Mouse (Mus musculus): ENCODE data around the gene Wdr90. TPM values are rescaled to one million over a fixed set of nuclear protein-coding genes. Genes with fewer than 3 reads are reported as not detected.
"Not testable (repeated sequence)": the region's sequence is repeated elsewhere in the genome, so short reads cannot be mapped to it uniquely, and the experiment has no call there.

The Wdr90 gene
- polyA plus RNA-seq, 1 experiment: 34.5 TPM

DNA sequence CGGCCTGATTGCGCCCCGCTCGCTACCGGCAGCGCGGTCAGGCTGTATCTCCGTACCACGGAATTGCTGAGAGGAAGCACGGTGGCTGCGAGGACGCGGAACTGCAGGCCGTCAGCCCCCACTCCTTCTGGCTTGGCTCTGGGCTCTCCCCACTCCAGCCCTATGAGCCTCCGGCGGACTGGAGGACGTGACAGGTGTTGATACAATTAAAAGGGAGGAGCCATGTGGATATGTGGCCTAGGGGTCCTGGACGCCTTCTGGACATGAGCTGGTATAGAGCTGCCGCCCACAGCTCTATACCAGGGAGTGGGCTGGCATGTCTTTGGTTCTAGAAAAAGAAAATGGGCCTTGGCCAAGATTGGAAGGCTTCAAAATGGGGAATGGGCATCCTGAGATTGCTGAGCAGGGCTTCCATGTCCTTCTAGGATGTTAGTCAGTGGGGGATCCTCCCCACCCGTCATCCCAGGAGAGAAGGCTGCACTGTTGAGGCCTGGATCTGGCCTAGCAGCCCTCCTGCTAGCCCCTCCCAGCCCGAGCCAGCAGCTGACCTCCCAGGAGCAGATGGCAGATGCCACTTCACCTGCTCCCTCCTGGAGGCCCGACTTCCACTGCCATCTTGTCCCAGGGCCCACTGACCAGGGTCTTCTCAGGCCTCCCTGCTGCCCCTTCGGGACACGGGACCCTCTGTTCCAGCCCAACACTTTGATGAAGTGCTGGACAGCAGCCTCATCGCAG lies 51.5 kb downstream of the Wdr90 start:
- TF ChIP-seq POLR2A (IDR thresholded peaks at IDR 0.05; ENCODE audit: low read depth, low read length): no peak
- no peak for TF ChIP-seq CTCF (IDR thresholded peaks at IDR 0.05; ENCODE audit: extremely low read depth, insufficient read depth, insufficient read length, insufficient replicate concordance)
- H3K4me1 ChIP-seq (ENCODE audit: control insufficient read depth, insufficient read depth, insufficient read length): peaks cover 9% of the 10 kb centered on the region
- peaks cover 19% of the 10 kb centered on the region for H3K27me3 ChIP-seq (ENCODE audit: control insufficient read depth, insufficient read depth, low read length)
- H3K36me3 ChIP-seq (ENCODE audit: control insufficient read depth, insufficient read depth, low read length): no peaks in the 10 kb centered on the region
- H3K27ac ChIP-seq (ENCODE audit: insufficient read depth, low read length): no peak overlapping the region
- no peak for DNase-seq (ENCODE audit: low read depth in 1 of 2, low spot score in 2 of 2)
- 15% methylated on average over 25 of the region's 25 CpGs for WGBS
- peak overlapping the region; percentile 33; the same call in 1 of the 2 replicates for H3K4me3 ChIP-seq (ENCODE audit: extremely low read depth, insufficient read depth, insufficient read length)

DNA sequence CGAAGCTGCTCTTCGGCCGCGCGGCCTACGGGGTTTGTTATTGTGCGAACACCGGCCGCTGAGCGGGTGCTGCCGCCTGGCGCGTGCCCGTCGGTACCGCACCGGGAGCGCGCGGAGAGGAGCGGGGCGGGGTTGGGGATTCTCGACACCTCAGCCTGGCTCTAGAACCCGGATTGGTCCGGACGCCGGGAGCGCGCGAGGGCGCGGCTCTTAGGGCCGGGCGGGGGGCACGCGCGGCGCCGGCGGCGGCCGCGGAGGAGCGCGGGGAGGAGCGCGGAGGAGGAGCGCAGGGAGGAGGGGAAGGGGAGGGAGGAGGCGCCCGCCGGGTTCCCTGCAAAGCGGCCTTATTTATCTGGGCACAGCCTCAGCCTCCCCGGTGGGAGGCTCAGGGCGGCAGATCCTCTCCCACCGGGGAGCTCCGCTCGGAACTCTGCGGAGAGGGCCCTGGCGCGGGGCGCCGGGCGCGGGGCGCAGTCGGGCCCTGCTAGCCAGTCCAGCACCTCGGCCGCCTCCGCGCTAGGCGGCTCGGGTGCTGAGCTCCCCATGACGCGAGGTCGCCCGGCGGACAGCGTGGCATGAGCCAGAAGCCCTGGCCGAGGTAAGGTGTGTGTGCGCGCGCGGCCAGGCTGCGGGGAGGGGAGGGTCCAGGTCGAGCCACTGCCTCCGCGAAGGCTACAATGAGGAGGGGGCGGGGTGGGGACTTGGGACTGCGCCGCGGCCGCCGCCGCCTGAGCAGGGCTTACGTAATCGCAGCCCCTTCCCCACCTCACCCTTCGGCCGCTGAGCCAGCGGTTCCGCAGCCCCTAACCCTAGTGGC lies 52.3 kb downstream of the Wdr90 start, which contains the start of gene Fbxl16:
Fbxl16 (plus strand) TSS at position 297 of the 817 bp plus-strand sequence.
- Histone ChIP-seq H3K27ac (ENCODE audit: insufficient read depth, low read length) (no peak within 1 kb of the TSS), H3K27me3 (ENCODE audit: control insufficient read depth, insufficient read depth, low read length) (peaks cover 19% of the 10 kb centered on the region), H3K4me3 (ENCODE audit: extremely low read depth, insufficient read depth, insufficient read length) (peak within 1 kb of the TSS; percentile 33), H3K36me3 (ENCODE audit: control insufficient read depth, insufficient read depth, low read length) (no peaks in the 10 kb centered on the region), H3K4me1 (ENCODE audit: control insufficient read depth, insufficient read depth, insufficient read length) (peaks cover 9% of the 10 kb centered on the region)
- TF ChIP-seq POLR2A (IDR thresholded peaks at IDR 0.05; ENCODE audit: low read depth, low read length) (no peak), CTCF (IDR thresholded peaks at IDR 0.05; ENCODE audit: extremely low read depth, insufficient read depth, insufficient read length, insufficient replicate concordance) (no peak)
- 2% methylated on average over 76 of the region's 100 CpGs for WGBS
- no peak for DNase-seq (ENCODE audit: low read depth in 1 of 2, low spot score in 2 of 2)

GRCm38 (mm10) chr17:25808028-25808427 lies 53.3 kb downstream of the Wdr90 start:
- 55% methylated on average over 5 of the region's 5 CpGs for WGBS
- H3K27me3 ChIP-seq (ENCODE audit: control insufficient read depth, insufficient read depth, low read length): peaks cover 19% of the 10 kb centered on the region
- TF ChIP-seq POLR2A (IDR thresholded peaks at IDR 0.05; ENCODE audit: low read depth, low read length) (no peak), CTCF (IDR thresholded peaks at IDR 0.05; ENCODE audit: extremely low read depth, insufficient read depth, insufficient read length, insufficient replicate concordance) (no peak)

DNA sequence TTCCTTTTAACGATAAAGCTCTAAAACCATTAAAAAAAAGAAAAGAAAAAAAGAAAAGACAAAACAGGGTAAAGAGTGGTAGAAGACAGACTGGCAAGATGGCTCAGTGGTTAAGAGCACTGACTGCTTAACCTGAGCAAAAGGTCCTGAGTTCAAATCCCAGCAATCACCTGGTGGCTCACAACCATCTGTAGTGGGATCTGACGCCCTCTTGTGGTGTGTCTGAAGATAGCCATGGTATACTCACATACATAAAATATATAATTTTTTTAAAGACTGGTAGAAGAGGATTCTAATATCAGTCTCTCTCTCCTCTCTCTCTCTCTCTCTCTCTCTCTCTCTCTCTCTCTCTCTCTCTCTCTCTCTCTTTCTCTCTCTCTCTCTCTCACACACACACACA lies 53.8 kb downstream of the Wdr90 start:
- 44% methylated on average over 2 of the region's 2 CpGs for WGBS
- H3K36me3 ChIP-seq (ENCODE audit: control insufficient read depth, insufficient read depth, low read length): not testable (repeated sequence)
- H3K27me3 ChIP-seq (ENCODE audit: control insufficient read depth, insufficient read depth, low read length): peaks cover 19% of the 10 kb centered on the region

More at GRCm38 (mm10) chr17:25808028-25808427, 53.3 kb downstream of the Wdr90 start:
- H3K27ac ChIP-seq (ENCODE audit: insufficient read depth, low read length): no peak overlapping the region
- no peaks in the 10 kb centered on the region for H3K36me3 ChIP-seq (ENCODE audit: control insufficient read depth, insufficient read depth, low read length)
- no peak overlapping the region for H3K4me3 ChIP-seq (ENCODE audit: extremely low read depth, insufficient read depth, insufficient read length)
- DNase-seq (ENCODE audit: low read depth in 1 of 2, low spot score in 2 of 2): no peak
- H3K4me1 ChIP-seq (ENCODE audit: control insufficient read depth, insufficient read depth, insufficient read length): peaks cover 9% of the 10 kb centered on the region

GRCm38 (mm10) chr17:25806507-25806906 lies 54.8 kb downstream of the Wdr90 start:
- Histone ChIP-seq H3K4me1 (ENCODE audit: control insufficient read depth, insufficient read depth, insufficient read length) (peaks cover 9% of the 10 kb centered on the region), H3K4me3 (ENCODE audit: extremely low read depth, insufficient read depth, insufficient read length) (no peak overlapping the region), H3K36me3 (ENCODE audit: control insufficient read depth, insufficient read depth, low read length) (no peaks in the 10 kb centered on the region), H3K27ac (ENCODE audit: insufficient read depth, low read length) (no peak overlapping the region), H3K27me3 (ENCODE audit: control insufficient read depth, insufficient read depth, low read length) (peaks cover 19% of the 10 kb centered on the region)
- 78% methylated on average over 4 of the region's 4 CpGs for WGBS
- TF ChIP-seq CTCF (IDR thresholded peaks at IDR 0.05; ENCODE audit: extremely low read depth, insufficient read depth, insufficient read length, insufficient replicate concordance) (no peak), POLR2A (IDR thresholded peaks at IDR 0.05; ENCODE audit: low read depth, low read length) (no peak)
- DNase-seq (ENCODE audit: low read depth in 1 of 2, low spot score in 2 of 2): no peak

More for the DNA sequence above, 53.8 kb downstream of the Wdr90 start:
- not testable (repeated sequence) for H3K4me1 ChIP-seq (ENCODE audit: control insufficient read depth, insufficient read depth, insufficient read length); H3K27ac ChIP-seq (ENCODE audit: insufficient read depth, low read length); H3K4me3 ChIP-seq (ENCODE audit: extremely low read depth, insufficient read depth, insufficient read length); DNase-seq (ENCODE audit: low read depth in 1 of 2, low spot score in 2 of 2)

DNA sequence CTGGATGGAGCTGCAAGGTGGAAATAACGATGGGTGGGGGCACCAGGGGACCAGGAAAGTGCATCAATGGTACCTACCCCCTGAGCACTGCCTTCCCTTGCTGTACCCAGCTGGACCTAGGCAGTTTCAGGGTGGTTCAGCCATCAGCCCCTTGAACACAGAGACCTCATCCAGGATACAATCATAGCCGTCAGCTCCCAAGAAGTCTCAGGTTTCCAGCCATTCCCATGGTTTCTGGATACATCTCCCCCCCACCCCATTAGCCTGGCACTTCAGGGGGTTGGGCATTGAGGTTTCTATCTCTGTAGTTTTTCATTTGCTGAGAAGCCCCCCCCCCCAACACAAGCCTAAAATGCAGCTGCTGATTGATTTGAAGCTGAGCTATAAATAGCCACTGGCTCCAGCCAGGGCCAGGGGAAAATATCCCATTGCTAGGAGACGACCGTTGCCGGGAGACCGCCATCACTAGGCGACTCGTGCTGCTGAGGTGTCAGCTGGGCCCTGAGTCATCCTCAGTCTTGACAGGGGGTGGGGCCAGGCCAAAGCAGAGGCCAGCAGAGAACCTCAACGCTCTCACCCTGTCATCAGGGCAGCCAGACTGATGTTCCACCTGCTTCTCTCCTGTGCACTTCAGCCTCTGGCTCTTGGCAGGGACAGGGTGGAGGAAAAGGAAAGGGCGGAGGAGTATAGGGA lies 58.3 kb downstream of the Wdr90 start:
- 17% methylated on average over 10 of the region's 10 CpGs for WGBS
- Histone ChIP-seq H3K4me3 (ENCODE audit: extremely low read depth, insufficient read depth, insufficient read length) (no peak overlapping the region), H3K4me1 (ENCODE audit: control insufficient read depth, insufficient read depth, insufficient read length) (no peaks in the 10 kb centered on the region), H3K27ac (ENCODE audit: insufficient read depth, low read length) (no peak overlapping the region), H3K27me3 (ENCODE audit: control insufficient read depth, insufficient read depth, low read length) (no peaks in the 10 kb centered on the region), H3K36me3 (ENCODE audit: control insufficient read depth, insufficient read depth, low read length) (no peaks in the 10 kb centered on the region)
- TF ChIP-seq POLR2A (IDR thresholded peaks at IDR 0.05; ENCODE audit: low read depth, low read length) (no peak), CTCF (IDR thresholded peaks at IDR 0.05; ENCODE audit: extremely low read depth, insufficient read depth, insufficient read length, insufficient replicate concordance) (no peak)
- no peak for DNase-seq (ENCODE audit: low read depth in 1 of 2, low spot score in 2 of 2)
